Mouse (Mus musculus) forebrain, embryonic 16.5 days (tissue): ENCODE measurements at regions not wholly inside any gene's neighbourhood (a gene's known extent, or its start where the extent isn't known, plus 50 kb on each side); places are given as distances from the start of the nearest gene placed in this dataset.

Experiments used
- ATAC-seq: fragments of 200-750 bp; cut with Nextera tagmentation; 2 replicates; pipeline ENCODE4 v1.8.0; 2017; ENCODE audit warnings: mild to moderate bottlenecking, moderate library complexity
- H3K27ac ChIP-seq: fragments of 300-500 bp; sonication (generic); 2 replicates; pipeline ENCODE4 v1.5.1; 2014; ENCODE audit warnings: low read length, control low read depth
- H3K27me3 ChIP-seq: fragments of 300-500 bp; sonication (generic); replicated peaks from 2 replicates; pipeline ENCODE4 v1.6.1; 2014; ENCODE audit warnings: low read length; ENCODE audit not compliant: control insufficient read depth, insufficient read depth
- H3K36me3 ChIP-seq: fragments of 300-500 bp; sonication (generic); 2 replicates; pipeline ENCODE4 v1.6.1; 2014; ENCODE audit not compliant: control insufficient read depth, insufficient read depth
- H3K4me1 ChIP-seq: fragments of 300-500 bp; sonication (generic); replicated peaks from 2 replicates; pipeline ENCODE4 v1.6.1; 2014; ENCODE audit warnings: low read length; ENCODE audit not compliant: control insufficient read depth, insufficient read depth
- H3K4me2 ChIP-seq: fragments of 300-500 bp; sonication (generic); 2 replicates; pipeline ENCODE4 v1.6.1; 2014; ENCODE audit warnings: mild to moderate bottlenecking, low read length, control low read depth
- H3K4me3 ChIP-seq: fragments of 300-500 bp; sonication (generic); replicated peaks from 2 replicates; pipeline ENCODE4 v1.5.1; 2014; ENCODE audit warnings: mild to moderate bottlenecking, low read length, control low read depth
- H3K9ac ChIP-seq: fragments of 300-500 bp; sonication (generic); replicated peaks from 2 replicates; pipeline ENCODE4 v1.6.1; 2014; ENCODE audit warnings: low read depth, low read length, control low read depth
- H3K9me3 ChIP-seq: fragments of 300-500 bp; sonication (generic); 2 replicates; pipeline ENCODE4 v1.6.1; 2016; ENCODE audit warnings: low read length; ENCODE audit not compliant: control insufficient read depth
- WGBS: fragments of 180-500 bp; shearing (Covaris S2); extraction: QIAGEN DNeasy Blood & Tissue Kit; methylation state at CpG from one replicate; pipeline ENCODE4 v1.1.7; 2014; 5-methylcytosine and 5-hydroxymethylcytosine counted together

DNA sequence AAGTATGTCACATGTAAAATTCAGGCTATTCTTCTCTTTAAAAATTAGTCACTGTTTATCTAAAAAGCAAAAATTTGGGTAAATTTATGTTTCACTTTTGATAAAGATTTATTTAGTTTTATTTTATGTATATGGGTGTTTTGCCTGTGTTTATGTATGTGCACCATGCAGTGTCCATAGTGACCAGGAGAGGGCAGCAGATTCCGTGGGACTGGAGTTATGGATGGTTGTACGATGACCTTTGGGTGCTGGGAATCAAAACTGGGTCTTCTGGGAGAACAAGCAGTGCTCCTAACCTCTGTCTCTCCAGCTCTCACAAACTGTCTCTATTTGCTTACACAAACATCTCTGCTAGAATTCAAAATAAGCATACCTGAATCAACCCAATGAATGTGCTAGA, 146.4 kb upstream of the Habp2 start:
- no peak overlapping the region for H3K27ac ChIP-seq
- no peak for ATAC-seq
- peaks cover 13% of the 10 kb centered on the region for H3K9me3 ChIP-seq
- H3K4me3 ChIP-seq, result no peak overlapping the region
- WGBS, result 87% methylated on average over 2 of the region's 2 CpGs
- H3K36me3 ChIP-seq, result no peaks in the 10 kb centered on the region
- H3K4me2 ChIP-seq, result no peak overlapping the region
- peaks cover 5% of the 10 kb centered on the region for H3K27me3 ChIP-seq
- H3K9ac ChIP-seq, result no peak overlapping the region
- H3K4me1 ChIP-seq, result no peaks in the 10 kb centered on the region

DNA sequence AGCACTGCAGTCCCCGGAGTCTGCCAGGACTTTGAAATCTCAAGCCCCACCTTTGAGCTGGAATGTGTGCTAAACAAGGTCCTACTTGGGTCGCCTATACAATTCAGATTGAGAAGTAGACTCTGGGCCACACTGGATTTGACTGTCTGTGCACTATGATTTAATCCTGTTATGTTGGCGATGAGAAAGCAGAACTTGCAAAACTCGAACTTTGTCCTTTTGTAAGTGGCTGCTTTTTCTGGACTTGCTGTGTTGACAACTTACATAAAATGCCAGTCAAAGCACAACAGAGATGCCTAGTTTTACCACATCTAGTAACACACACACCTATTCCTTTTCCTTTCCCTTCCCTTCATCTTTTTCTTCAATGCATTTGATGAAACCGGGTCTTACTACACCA, 142.7 kb upstream of the Habp2 start:
- no peaks in the 10 kb centered on the region for H3K36me3 ChIP-seq
- H3K4me2 ChIP-seq, result no peak overlapping the region
- no peaks in the 10 kb centered on the region for H3K4me1 ChIP-seq
- no peak for ATAC-seq
- no peak overlapping the region for H3K9ac ChIP-seq
- 0 out of 2 replicates have a peak, but pooled peaks cover 2% of the 10 kb centered on the region for H3K27me3 ChIP-seq
- 87% methylated on average over 5 of the region's 5 CpGs for WGBS
- peaks cover 13% of the 10 kb centered on the region for H3K9me3 ChIP-seq
- no peak overlapping the region for H3K4me3 ChIP-seq
- no peak overlapping the region for H3K27ac ChIP-seq

DNA sequence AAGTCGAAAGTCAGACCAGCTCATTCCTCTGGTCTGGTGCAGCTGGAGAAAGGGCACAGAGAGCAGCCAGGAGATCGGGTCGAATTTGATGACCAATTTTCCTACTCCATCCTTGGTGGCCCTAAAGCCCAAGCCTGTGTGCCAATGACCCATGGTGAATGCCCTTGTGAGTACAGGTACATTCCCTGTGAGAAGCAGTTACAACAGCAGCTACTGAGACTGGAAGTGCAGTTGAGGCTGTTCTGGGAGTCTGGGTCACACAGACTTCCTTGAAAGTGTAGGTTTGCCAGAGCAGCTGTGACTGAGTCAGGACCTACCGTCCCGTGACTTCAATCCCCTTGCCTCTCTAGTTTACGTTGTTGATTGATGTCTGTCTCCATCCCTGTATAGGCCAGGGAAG, 129.8 kb upstream of the Habp2 start:
- Histone ChIP-seq H3K9ac (no peak overlapping the region), H3K27me3 (no peaks in the 10 kb centered on the region), H3K4me2 (no peak overlapping the region), H3K4me3 (no peak overlapping the region), H3K4me1 (no peaks in the 10 kb centered on the region), H3K27ac (no peak overlapping the region), H3K36me3 (no peaks in the 10 kb centered on the region), H3K9me3 (no peaks in the 10 kb centered on the region)
- ATAC-seq, result no peak
- WGBS, result 78% methylated on average over 6 of the region's 6 CpGs

DNA sequence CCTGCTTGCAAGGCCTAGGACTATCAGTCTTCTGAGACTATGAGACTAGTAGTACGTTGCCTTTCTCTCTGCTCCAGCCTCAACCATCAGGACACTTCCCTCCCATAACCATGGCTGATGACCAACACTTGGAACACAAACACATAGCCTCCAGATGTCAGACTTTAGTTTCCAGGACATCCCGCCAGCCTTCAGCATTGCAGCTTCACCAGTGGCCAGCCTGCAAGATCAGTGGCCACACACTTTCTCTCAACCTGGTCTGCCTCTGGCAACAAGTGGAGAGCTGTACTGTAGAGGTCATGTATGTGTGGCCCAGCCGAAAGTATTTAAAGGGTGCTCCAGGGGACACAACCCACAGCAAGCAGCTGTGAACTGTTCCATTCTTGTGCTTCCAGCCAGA, 124.8 kb upstream of the Habp2 start:
- Histone ChIP-seq H3K27ac (no peak overlapping the region), H3K36me3 (no peaks in the 10 kb centered on the region), H3K9ac (no peak overlapping the region), H3K4me1 (no peaks in the 10 kb centered on the region), H3K9me3 (no peaks in the 10 kb centered on the region), H3K4me3 (no peak overlapping the region), H3K27me3 (no peaks in the 10 kb centered on the region), H3K4me2 (no peak overlapping the region)
- 95% methylated on average over 3 of the region's 3 CpGs for WGBS
- no peak for ATAC-seq

DNA sequence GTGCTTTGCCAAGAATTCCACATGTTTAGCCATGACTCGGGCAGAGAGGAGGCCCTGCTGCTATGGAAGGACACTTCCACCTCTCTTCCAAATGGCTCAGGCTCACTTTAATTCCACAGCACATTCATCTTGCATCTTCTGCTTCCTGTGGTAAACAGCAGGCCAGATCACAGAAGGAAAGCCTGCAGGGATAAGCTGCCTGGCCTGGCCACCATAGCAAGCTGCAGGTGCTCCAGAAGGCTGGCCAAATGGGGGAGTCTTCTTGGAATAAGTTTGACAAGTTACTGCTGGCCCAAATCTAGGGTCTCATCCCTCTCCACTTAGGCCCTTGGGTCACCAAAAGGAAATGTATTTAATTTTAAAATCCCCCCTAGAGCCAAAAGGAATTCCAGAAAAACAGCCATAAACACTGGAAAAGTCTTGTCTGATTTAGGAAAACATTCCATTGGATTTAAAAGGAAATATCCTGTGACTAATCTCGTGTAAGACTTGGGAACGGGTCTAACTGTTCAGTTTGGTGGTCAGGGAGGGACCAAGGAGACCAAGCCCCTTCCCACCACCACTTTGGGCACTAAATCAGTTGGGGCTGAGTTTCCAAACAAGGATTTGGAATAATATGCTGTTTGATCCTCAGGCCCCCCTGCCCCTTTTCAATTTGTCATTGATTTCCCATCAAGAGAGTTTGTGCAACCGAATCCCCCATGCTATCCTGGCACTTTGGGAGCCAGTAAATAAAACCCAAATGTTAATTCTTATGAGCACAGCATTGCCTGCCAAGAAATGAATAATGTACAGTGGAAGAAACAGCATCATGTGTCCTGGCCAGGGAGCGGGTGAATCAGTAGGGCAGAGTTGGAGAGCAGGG, 117.6 kb upstream of the Habp2 start:
- no peaks in the 10 kb centered on the region for H3K4me1 ChIP-seq
- H3K9ac ChIP-seq, result no peak overlapping the region
- H3K27me3 ChIP-seq, result no peaks in the 10 kb centered on the region
- H3K4me3 ChIP-seq, result no peak overlapping the region
- 0 out of 2 replicates have a peak, but pooled peaks cover 5% of the 10 kb centered on the region for H3K9me3 ChIP-seq
- H3K27ac ChIP-seq, result no peak overlapping the region
- H3K36me3 ChIP-seq, result no peaks in the 10 kb centered on the region
- no peak overlapping the region for H3K4me2 ChIP-seq
- ATAC-seq, result no peak
- 75% methylated on average over 5 of the region's 5 CpGs for WGBS

DNA sequence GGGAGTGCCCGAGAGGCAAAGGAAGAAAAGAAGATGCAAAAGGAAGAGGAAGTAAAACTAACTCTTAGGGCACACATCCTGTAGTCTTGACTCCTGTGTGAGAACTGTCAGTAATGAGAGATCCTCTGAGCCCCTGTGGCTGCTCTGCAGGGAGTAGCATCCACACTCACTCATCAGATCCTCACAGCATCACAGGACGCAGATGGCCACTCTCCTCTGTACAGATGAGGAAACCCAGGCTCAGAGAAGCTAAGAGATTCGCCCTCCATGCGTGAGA, 117.0 kb upstream of the Habp2 start:
- H3K4me3 ChIP-seq, result no peak overlapping the region
- no peak for ATAC-seq
- WGBS, result 89% methylated on average over 4 of the region's 4 CpGs
- no peaks in the 10 kb centered on the region for H3K27me3 ChIP-seq
- no peak overlapping the region for H3K9ac ChIP-seq
- no peaks in the 10 kb centered on the region for H3K4me1 ChIP-seq
- H3K36me3 ChIP-seq, result no peaks in the 10 kb centered on the region
- H3K4me2 ChIP-seq, result no peak overlapping the region
- H3K9me3 ChIP-seq, result 0 out of 2 replicates have a peak, but pooled peaks cover 5% of the 10 kb centered on the region
- no peak overlapping the region for H3K27ac ChIP-seq

DNA sequence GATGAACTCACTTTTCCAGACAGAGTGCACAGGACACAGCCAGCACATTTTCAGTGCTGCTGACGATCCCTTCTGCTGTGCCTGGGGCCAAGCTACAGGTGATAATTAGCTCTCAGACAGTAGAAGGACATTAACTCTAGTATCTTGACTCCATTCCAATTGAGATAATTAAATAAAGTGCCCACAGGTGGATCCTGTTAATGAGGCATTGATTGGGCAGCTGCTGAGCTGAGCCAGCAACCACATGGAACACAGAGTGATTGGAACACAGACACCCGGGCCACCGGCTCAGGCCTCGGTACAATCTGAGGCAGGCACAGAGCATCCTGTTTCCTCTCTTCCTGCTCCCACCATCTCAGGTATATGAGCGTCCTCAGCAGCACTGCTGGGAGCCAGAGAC, 114.5 kb upstream of the Habp2 start:
- no peak for ATAC-seq
- Histone ChIP-seq H3K9ac (no peak overlapping the region), H3K4me3 (no peak overlapping the region), H3K27ac (no peak overlapping the region), H3K4me1 (no peaks in the 10 kb centered on the region), H3K9me3 (0 out of 2 replicates have a peak, but pooled peaks cover 3% of the 10 kb centered on the region), H3K36me3 (no peaks in the 10 kb centered on the region), H3K4me2 (no peak overlapping the region), H3K27me3 (no peaks in the 10 kb centered on the region)
- 55% methylated on average over 5 of the region's 5 CpGs for WGBS

DNA sequence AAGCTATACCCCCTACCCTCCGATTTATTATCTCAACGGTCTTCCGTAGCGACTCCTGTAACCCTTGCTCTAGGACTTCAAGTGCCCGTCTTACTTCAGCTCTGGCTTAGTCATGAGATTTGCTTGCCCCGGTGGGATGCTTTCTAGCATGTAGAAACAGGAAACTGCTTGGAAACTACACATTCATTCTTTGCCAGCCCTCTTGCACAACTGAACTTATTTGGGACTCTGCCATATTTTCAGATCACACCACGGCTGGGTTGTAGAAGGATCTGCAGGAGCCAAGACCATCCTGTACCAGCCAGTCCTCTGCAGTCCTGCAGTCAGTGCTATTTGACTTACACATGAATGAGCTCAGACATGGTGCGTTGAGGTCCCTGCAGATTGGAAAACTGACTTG, 110.9 kb upstream of the Habp2 start:
- no peak for ATAC-seq
- H3K9ac ChIP-seq, result no peak overlapping the region
- no peak overlapping the region for H3K4me2 ChIP-seq
- WGBS, result 77% methylated on average over 8 of the region's 8 CpGs
- H3K36me3 ChIP-seq, result no peaks in the 10 kb centered on the region
- H3K27ac ChIP-seq, result no peak overlapping the region
- H3K4me1 ChIP-seq, result no peaks in the 10 kb centered on the region
- H3K4me3 ChIP-seq, result no peak overlapping the region
- no peaks in the 10 kb centered on the region for H3K27me3 ChIP-seq
- no peaks in the 10 kb centered on the region for H3K9me3 ChIP-seq

DNA sequence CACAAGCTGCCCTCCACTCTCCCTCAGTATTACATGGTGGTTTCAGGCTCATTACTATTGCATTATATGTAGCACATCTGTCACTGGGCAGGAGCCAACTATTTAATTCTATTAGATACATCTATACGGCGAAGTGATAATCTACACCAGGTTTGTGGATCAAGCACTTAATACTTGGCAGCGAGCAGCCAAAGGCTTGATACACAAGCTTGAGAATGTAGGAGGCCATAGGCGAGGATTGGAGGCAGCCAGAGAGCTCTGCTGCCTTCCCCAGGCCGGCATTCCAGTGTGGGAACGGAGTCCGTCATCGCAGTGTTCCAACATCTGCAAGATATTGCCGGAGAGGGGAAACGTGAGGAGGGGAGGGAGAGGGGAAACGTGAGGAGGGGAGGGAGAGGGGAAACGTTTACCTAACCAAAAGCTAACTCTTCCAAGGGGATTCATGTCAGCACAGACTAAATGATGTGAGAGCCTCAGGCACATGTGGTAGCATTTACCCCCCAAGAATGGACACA, 109.6 kb upstream of the Habp2 start:
- Histone ChIP-seq H3K9ac (no peak overlapping the region), H3K27me3 (no peaks in the 10 kb centered on the region), H3K4me3 (no peak overlapping the region), H3K4me1 (no peaks in the 10 kb centered on the region), H3K9me3 (no peaks in the 10 kb centered on the region), H3K27ac (no peak overlapping the region), H3K4me2 (no peak overlapping the region), H3K36me3 (no peaks in the 10 kb centered on the region)
- no peak for ATAC-seq
- 66% methylated on average over 12 of the region's 12 CpGs for WGBS
